Mouse (Mus musculus) fat pad, adult 2 months (tissue): ENCODE data around the gene Cd200r2.
"Not testable (repeated sequence)": the region's sequence is repeated elsewhere in the genome, so short reads cannot be mapped to it uniquely, and the experiment has no call there.

Experiments used
- DNase-seq: peaks from one replicate; pipeline ENCODE4 v3.0.0-alpha.2; 2011; ENCODE audit warnings: low read depth, low spot score; ENCODE audit errors: extremely low read depth

Cd200r2 gene

DNA sequence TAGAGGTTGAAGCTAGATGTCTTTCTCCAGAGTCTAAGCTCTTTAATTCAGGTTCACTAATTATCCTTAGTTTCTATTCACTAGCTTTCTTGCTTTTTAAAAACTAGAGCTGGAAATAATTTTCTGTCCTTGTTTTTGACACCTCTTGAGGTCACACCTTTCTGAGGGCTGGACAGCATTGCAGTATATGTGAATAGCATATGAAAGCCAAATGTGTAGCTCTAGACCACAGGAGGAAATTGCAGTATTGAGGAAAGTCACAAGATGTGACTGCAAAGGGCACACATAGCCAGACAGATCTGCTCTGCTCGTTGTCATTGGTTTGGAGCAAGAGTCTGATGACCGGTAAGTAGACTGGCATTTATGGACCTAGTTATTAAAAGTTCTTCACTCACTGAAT lies at the start of gene Cd200r2:
TSS of gene Cd200r2 (plus strand) at position 301 of the 400 bp plus-strand sequence.
- DNase-seq, result no peak

- no peak for DNase-seq
Measured at GRCm38 (mm10) chr16:44818010-44818409, 48.9 kb upstream of the Cd200r2 start.

GRCm38 (mm10) chr16:44820545-44820944 lies 46.4 kb upstream of the Cd200r2 start:
- DNase-seq, result no peak

GRCm38 (mm10) chr16:44832286-44832685 lies 34.6 kb upstream of the Cd200r2 start:
- DNase-seq, result no peak

GRCm38 (mm10) chr16:44833189-44833588 lies 33.7 kb upstream of the Cd200r2 start:
- not testable (repeated sequence) for DNase-seq

- DNase-seq, result no peak
Measured at GRCm38 (mm10) chr16:44875178-44875577, 8.3 kb downstream of the Cd200r2 start.

GRCm38 (mm10) chr16:44876625-44877024 lies 9.7 kb downstream of the Cd200r2 start:
- no peak for DNase-seq

DNA sequence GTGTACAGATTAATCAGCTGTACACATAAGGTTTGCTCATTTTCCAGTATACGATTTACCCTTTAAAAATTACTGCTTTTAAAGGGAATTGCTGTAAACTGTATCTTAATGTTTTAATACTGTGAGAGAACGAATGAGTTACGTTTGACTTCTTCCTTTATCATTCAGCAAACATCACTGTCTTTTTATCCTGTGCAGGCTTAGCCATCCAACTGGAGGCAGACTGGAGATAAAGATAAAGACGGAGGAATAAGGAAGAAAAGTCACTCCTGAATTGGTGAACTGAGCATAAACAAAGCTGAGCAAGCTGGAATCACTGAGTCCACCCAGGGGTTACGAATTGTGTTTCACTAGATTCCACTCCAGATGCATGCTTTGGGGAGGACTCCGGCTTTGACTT lies 10.7 kb downstream of the Cd200r2 start:
- no peak for DNase-seq

DNA sequence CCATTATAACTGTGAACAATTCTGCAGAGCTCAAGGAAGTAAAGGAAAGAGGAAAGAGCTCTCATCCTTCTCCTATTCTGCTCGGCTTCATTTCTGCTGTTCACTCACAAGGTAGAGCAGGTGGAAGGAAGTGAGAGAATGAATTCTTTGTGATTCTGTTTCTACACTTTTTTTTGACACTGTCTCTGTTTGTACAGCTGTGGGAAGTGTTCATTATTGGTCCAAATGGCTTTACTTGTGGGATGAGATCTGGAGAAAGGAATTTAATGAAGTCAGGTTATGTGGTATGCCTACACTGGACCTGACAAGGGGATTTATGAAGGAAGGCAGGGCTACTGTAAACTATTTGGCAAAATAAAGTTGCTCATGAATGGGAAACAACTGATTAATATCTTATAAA lies 23.9 kb downstream of the Cd200r2 start:
- no peak for DNase-seq

DNA sequence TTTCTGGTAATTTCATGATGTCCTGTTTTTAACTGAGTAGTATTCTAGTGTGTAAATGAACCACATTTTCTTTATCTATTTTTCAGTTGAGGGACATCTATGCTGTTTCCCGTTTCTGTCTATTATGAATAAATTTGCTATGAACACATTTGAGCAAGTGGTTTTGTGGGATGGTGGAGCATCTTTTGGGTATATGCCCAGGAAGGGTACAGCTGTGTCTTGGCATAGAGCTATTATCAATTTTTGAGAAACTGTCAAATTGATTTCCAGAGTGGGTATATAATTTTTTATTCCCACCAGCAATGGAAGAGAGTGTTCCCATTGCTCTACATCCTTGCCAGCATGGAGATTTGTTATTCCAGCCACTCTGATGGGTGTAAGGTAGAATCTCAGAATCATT lies 65.1 kb downstream of the Cd200r2 start:
- DNase-seq, result no peak

- no peak for DNase-seq
Measured at GRCm38 (mm10) chr16:44943468-44943867, 76.6 kb downstream of the Cd200r2 start, which contains the start of gene Cd200r3. Gene Cd200r3 (plus strand): TSS chr16:44943678.

GRCm38 (mm10) chr16:44951360-44952114 lies 84.6 kb downstream of the Cd200r2 start:
- DNase-seq, result no peak

- DNase-seq, result no peak
Measured at GRCm38 (mm10) chr16:44962296-44962695, 95.4 kb downstream of the Cd200r2 start.

DNA sequence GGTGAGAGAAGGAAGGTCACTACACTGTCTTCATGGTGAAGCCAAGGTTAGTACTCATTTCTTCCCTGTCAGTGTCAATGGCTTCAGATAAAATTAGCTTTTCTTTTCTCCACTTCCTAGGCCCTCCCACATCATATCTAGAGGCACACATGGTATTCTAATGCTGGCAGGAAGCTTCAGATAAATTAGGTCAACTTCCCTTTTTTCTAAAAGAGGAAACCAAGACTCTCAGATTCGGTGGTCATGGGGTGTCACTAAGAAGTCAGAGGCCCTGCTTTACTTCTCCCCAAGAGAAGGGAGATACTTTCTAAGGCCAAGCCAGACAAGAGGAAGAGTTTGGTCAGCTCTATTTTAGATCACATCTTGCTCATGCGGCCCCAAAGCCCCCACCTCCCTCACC lies 95.9 kb downstream of the Cd200r2 start:
- DNase-seq, result no peak

- DNase-seq, result no peak
Measured at GRCm38 (mm10) chr16:44964526-44965374, 97.9 kb downstream of the Cd200r2 start.

DNA sequence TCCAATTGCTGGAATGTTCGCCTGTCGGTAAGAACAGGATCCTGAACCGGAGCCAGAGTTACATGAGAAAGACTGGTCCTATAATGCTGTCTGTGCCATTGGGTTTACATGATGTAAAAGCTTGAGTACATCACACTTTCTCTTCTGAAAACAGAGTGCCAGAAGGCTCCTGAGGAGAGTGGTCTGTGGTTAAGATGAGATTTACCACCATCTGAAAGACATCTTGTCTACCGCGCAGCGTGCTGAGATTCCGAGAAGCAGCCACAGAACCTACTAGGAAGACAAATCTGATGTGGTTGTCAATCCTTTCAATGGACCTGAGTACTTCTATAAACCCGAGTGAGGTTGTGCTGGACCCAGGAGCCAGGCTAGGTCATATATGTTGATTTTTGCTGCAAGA lies 98.5 kb downstream of the Cd200r2 start:
- DNase-seq, result no peak
